Mouse (Mus musculus): ENCODE results near the gene Tcp11l2.

- TF ChIP-seq CTCF (IDR thresholded peaks at IDR 0.05; ENCODE audit: low read depth) (no peak), EP300 (IDR thresholded peaks at IDR 0.05; ENCODE audit: low read depth) (no peak)
Observed at GRCm38 (mm10) chr10:84645940-84646339, 69.5 kb downstream of the Tcp11l2 start.
